Mouse (Mus musculus): ENCODE measurements around the gene Gpc5. TPM values are rescaled to one million over a fixed set of nuclear protein-coding genes. Genes with fewer than 3 reads are reported as not detected.

The Gpc5 gene
- total and polyA plus RNA-seq, 2 experiments from 2014 or later, result 8.2 to 8.7 TPM

DNA sequence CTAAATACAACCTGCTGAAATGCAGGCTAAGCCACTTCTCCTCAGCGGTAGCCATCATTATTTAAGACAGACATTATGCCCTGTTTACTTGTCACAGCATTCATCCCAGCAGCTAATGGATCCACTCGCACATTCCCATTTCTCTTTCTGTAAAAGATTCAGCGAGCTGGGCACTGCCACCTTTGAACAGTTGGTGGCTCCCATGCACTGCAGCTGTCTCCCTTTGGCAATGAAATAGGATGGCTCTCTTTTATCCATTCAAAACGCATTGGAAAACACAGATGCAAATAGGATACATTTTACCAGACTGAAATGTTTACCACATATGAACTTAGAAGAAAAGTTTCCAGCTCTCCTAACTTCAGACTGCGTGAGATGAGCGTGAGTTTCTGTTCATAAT lies 21.5 kb upstream of the Gpc5 start:
- Histone ChIP-seq H3K9ac (no peak overlapping the region), H3K27me3 (ENCODE audit: insufficient read depth, low read length) (no peaks in the 10 kb centered on the region), H3K27ac (ENCODE audit: low read depth, low read length) (no peak overlapping the region), H3K4me3 (ENCODE audit: low read depth, low read length) (no peak overlapping the region), H3K36me3 (ENCODE audit: insufficient read depth) (no peaks in the 10 kb centered on the region), H3K4me1 (ENCODE audit: insufficient read depth) (no peaks in the 10 kb centered on the region), H3K9me3 (ENCODE audit: low read length) (no peaks in the 10 kb centered on the region), H3K4me2 (ENCODE audit: low read depth) (no peak overlapping the region)
- DNase-seq (peak; percentile 82), ATAC-seq (peak; percentile 92)
- TF ChIP-seq CTCF (IDR thresholded peaks at IDR 0.05; ENCODE audit: low read depth), result peak; percentile 90
- 19% methylated on average over 6 of the region's 6 CpGs for WGBS

DNA sequence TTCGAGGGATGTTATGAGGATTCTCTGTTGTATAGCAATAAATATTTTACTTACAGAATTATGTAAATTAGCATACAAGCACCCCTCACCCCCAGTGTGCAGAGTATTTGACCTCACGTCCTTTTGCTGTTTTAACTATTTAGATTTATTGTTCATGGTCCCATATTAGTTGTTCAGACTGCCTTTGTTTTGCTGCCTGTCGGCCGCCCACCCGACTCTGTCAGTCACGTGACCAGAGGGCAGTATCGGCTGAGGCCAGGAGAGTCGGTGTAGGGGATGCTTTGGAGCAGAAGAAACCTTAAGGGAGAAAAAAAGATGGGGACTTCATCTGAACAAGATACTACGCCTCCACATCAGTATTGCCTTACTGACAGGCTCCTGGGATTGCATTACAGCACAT lies 14.7 kb upstream of the Gpc5 start:
- Histone ChIP-seq H3K9ac (no peak overlapping the region), H3K4me3 (ENCODE audit: low read depth, low read length) (no peak overlapping the region), H3K27ac (ENCODE audit: low read depth, low read length) (no peak overlapping the region), H3K36me3 (ENCODE audit: insufficient read depth) (no peaks in the 10 kb centered on the region), H3K4me2 (ENCODE audit: low read depth) (no peak overlapping the region), H3K4me1 (ENCODE audit: insufficient read depth) (no peaks in the 10 kb centered on the region), H3K27me3 (ENCODE audit: insufficient read depth, low read length) (no peaks in the 10 kb centered on the region), H3K9me3 (ENCODE audit: low read length) (no peaks in the 10 kb centered on the region)
- ATAC-seq (no peak), DNase-seq (no peak)
- WGBS, result 49% methylated on average over 9 of the region's 9 CpGs
- no peak for TF ChIP-seq CTCF (IDR thresholded peaks at IDR 0.05; ENCODE audit: low read depth)

DNA sequence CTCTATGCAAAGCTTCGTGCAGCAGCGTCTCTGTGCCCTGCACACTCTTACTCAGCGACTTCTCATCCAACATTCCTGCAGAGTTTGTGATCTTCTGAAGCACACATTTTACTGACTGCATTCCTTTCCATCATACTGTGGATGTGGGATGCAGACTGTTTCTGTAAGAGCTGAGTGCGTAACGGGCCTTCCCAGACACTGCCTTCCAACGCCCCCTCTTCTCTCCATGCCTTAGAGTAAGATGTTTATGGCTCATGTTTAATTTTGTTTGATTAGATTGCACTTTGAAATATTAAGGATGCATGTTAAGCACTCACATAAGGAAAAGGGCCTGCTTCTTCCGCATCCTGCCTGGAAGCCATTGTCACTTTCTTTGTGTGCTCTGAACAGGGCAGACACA lies 14.0 kb upstream of the Gpc5 start:
- no peaks in the 10 kb centered on the region for H3K27me3 ChIP-seq (ENCODE audit: insufficient read depth, low read length)
- WGBS, result 92% methylated on average over 7 of the region's 7 CpGs
- DNase-seq, result no peak
- no peaks in the 10 kb centered on the region for H3K4me1 ChIP-seq (ENCODE audit: insufficient read depth)
- H3K36me3 ChIP-seq (ENCODE audit: insufficient read depth), result no peaks in the 10 kb centered on the region
- no peaks in the 10 kb centered on the region for H3K9me3 ChIP-seq (ENCODE audit: low read length)
- H3K27ac ChIP-seq (ENCODE audit: low read depth, low read length), result no peak overlapping the region
- H3K4me3 ChIP-seq (ENCODE audit: low read depth, low read length), result no peak overlapping the region
- no peak for TF ChIP-seq CTCF (IDR thresholded peaks at IDR 0.05; ENCODE audit: low read depth)
- no peak for ATAC-seq
- H3K9ac ChIP-seq, result no peak overlapping the region
- no peak overlapping the region for H3K4me2 ChIP-seq (ENCODE audit: low read depth)

DNA sequence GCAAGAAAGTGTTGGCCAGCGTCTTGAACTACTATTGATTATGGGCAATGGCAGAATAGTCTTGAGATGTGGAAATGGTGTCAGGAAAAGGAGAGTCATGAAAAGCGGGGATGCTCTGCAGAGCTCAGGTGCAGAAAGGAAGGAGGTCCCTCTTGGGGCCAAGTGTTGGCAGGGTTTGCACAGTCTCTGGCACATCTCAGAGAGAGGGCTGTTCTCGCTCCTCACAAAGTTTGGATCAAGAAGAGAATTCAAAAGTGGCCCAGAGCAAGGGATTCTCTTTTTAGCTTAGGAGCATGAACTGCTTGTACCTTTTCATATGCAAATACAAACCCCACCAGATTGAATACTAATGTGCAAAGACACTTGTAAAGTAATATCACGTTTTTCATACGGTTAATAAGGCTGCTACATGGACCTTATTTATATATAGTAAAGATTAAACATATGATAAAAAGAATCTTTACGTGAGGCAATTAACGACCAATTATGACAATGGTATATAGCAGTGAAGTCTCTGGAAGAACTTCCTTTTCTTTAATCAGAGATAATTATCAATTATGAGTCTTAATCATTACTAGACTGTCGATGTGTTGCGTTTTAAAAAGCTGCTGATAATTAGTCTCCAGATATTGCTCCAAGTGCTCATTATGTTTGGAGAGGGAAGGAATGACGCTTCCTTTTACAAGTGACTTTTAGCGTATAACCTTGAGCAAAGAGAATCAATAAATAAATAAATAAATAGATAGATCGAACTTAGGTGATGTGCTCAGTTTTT lies 10.1 kb upstream of the Gpc5 start:
- no peak for DNase-seq
- H3K4me2 ChIP-seq (ENCODE audit: low read depth), result no peak overlapping the region
- no peaks in the 10 kb centered on the region for H3K36me3 ChIP-seq (ENCODE audit: insufficient read depth)
- H3K4me1 ChIP-seq (ENCODE audit: insufficient read depth), result no peaks in the 10 kb centered on the region
- WGBS, result 29% methylated on average over 12 of the region's 12 CpGs
- no peaks in the 10 kb centered on the region for H3K27me3 ChIP-seq (ENCODE audit: insufficient read depth, low read length)
- no peak; the same call in 1 of the 2 replicates for ATAC-seq
- no peak overlapping the region for H3K9ac ChIP-seq
- no peak overlapping the region for H3K27ac ChIP-seq (ENCODE audit: low read depth, low read length)
- H3K9me3 ChIP-seq (ENCODE audit: low read length), result no peaks in the 10 kb centered on the region
- H3K4me3 ChIP-seq (ENCODE audit: low read depth, low read length), result no peak overlapping the region
- no peak for TF ChIP-seq CTCF (IDR thresholded peaks at IDR 0.05; ENCODE audit: low read depth)

DNA sequence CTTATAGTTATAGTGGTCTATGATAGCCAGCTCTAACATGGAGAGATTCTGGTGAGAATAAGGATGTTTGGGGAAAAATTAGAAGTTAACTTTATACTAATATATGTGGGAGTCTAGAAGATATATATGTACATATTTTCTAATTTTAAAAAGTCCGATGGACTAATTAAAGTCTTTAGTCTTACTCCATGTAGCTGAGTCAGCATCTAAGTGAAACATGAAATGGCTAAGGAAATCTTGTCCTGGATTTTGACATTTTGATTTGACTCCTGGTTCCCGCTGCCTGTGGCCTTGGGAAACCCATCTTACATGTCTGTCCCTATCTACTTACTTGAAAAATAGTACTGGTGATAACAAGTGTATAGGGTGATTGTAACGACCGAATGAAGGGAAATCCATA lies 1.5 kb upstream of the Gpc5 start:
- TF ChIP-seq CTCF (IDR thresholded peaks at IDR 0.05; ENCODE audit: low read depth), result no peak
- H3K27me3 ChIP-seq (ENCODE audit: insufficient read depth, low read length), result peaks cover 27% of the 10 kb centered on the region
- no peak overlapping the region for H3K4me2 ChIP-seq (ENCODE audit: low read depth)
- no peak overlapping the region for H3K27ac ChIP-seq (ENCODE audit: low read depth, low read length)
- no peak overlapping the region for H3K4me3 ChIP-seq (ENCODE audit: low read depth, low read length)
- H3K4me1 ChIP-seq (ENCODE audit: insufficient read depth), result no peaks in the 10 kb centered on the region
- WGBS, result 89% methylated on average over 4 of the region's 4 CpGs
- no peaks in the 10 kb centered on the region for H3K9me3 ChIP-seq (ENCODE audit: low read length)
- DNase-seq (no peak), ATAC-seq (no peak)
- no peak overlapping the region for H3K9ac ChIP-seq
- H3K36me3 ChIP-seq (ENCODE audit: insufficient read depth), result no peaks in the 10 kb centered on the region

DNA sequence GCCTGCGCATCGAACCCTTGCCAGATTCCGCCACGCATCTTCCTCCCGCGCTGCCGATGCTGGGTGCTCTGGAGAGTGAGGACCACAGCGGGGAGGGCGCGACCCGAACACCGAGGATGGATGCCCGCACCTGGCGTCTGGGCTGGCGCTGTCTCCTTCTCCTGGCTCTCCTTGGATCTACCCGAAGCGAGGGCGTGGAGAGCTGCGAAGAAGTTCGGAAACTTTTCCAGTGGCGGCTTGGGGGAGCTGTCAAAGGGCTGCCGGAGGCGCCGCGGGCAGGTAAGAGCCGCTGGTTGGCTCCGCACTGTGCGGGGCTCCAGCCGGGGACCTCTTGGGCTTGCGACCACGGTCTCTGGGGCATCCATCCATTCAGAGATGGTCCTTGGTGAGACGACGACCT lies 495 bp downstream of the Gpc5 start:
- Histone ChIP-seq H3K4me2 (ENCODE audit: low read depth) (peak overlapping the region; percentile 97), H3K36me3 (ENCODE audit: insufficient read depth) (no peaks in the 10 kb centered on the region), H3K27ac (ENCODE audit: low read depth, low read length) (no peak overlapping the region), H3K4me3 (ENCODE audit: low read depth, low read length) (peak overlapping the region; percentile 72), H3K9ac (peak overlapping the region; percentile 49), H3K27me3 (ENCODE audit: insufficient read depth, low read length) (peaks cover 27% of the 10 kb centered on the region), H3K9me3 (ENCODE audit: low read length) (no peaks in the 10 kb centered on the region), H3K4me1 (ENCODE audit: insufficient read depth) (no peaks in the 10 kb centered on the region)
- DNase-seq (no peak), ATAC-seq (peak; percentile 45; the same call in 1 of the 2 replicates)
- no peak for TF ChIP-seq CTCF (IDR thresholded peaks at IDR 0.05; ENCODE audit: low read depth)
- WGBS, result under 1% methylated on average over 33 of the region's 33 CpGs

DNA sequence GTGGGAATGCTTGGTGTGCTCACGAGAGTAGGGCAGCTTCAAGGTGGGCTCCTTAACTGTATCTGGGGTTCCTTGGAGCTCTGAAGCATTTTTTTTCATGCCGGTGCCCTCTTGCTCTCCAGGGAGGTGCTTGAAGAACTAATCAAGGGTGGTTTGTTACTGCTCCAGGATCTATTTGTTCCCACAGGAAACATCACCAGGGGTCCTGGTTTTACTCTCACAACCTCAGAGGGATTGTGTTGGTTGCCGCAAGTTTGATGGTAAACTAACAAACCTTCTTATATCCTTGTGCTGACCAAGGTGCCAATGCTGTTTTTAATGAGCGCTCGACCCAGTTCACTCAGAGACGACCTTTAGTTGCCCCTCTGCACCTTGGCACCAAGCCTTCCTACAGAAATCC lies 937 bp downstream of the Gpc5 start:
- Histone ChIP-seq H3K4me3 (ENCODE audit: low read depth, low read length) (peak overlapping the region; percentile 72), H3K4me2 (ENCODE audit: low read depth) (peak overlapping the region; percentile 97), H3K36me3 (ENCODE audit: insufficient read depth) (no peaks in the 10 kb centered on the region), H3K27ac (ENCODE audit: low read depth, low read length) (no peak overlapping the region), H3K4me1 (ENCODE audit: insufficient read depth) (no peaks in the 10 kb centered on the region), H3K27me3 (ENCODE audit: insufficient read depth, low read length) (peaks cover 27% of the 10 kb centered on the region), H3K9ac (peak overlapping the region; percentile 49; the same call in 1 of the 2 replicates), H3K9me3 (ENCODE audit: low read length) (no peaks in the 10 kb centered on the region)
- TF ChIP-seq CTCF (IDR thresholded peaks at IDR 0.05; ENCODE audit: low read depth), result no peak
- WGBS, result 27% methylated on average over 6 of the region's 6 CpGs
- ATAC-seq (no peak), DNase-seq (no peak)

All from forebrain, postnatal 0 days (tissue).